Mouse (Mus musculus) cerebellum, adult 2 months (tissue): Measurements from ENCODE around the gene Sec14l4. TPM values are rescaled to one million over a fixed set of nuclear protein-coding genes. Genes with fewer than 3 reads are reported as not detected.

Experiments
- DNase-seq, 2 experiments: peaks; one replicate each; pipeline ENCODE4 v3.0.0; 2021
- H3K27ac ChIP-seq: fragments of 200-500 bp; 2 replicates; pipeline ENCODE4 v1.5.1; 2012; ENCODE audit warnings: low read length, control low read depth, inconsistent platforms; ENCODE audit not compliant: insufficient read depth
- H3K27me3 ChIP-seq: fragments of 200-500 bp; 2 replicates; pipeline ENCODE4 v1.6.1; 2012; ENCODE audit warnings: inconsistent platforms, mild to moderate bottlenecking, low read length, moderate library complexity; ENCODE audit not compliant: control insufficient read depth, insufficient read depth
- H3K4me1 ChIP-seq: fragments of 200-500 bp; 2 replicates; pipeline ENCODE4 v1.6.1; 2011; ENCODE audit warnings: low read length; ENCODE audit not compliant: control insufficient read depth, insufficient read depth
- H3K4me3 ChIP-seq: fragments of 200-500 bp; replicated peaks from 2 replicates; pipeline ENCODE3; 2011; ENCODE audit warnings: mild to moderate bottlenecking, low read depth, low read length, control low read depth; ENCODE audit not compliant: insufficient read depth
- CTCF ChIP-seq: fragments of 200-500 bp; IDR thresholded peaks from 2 replicates; pipeline ENCODE4 v1.5.1; 2011; ENCODE audit warnings: low read depth, mild to moderate bottlenecking, control low read depth, low read length, moderate library complexity, borderline replicate concordance; ENCODE audit not compliant: insufficient read depth
- POLR2A ChIP-seq: fragments of 200-500 bp; IDR thresholded peaks from 2 replicates; pipeline ENCODE4 v1.6.1; 2011; ENCODE audit warnings: low read length, control low read depth, borderline replicate concordance; ENCODE audit not compliant: insufficient read depth
- WGBS: fragments of 180-500 bp; shearing (Covaris S2); methylation state at CpG from one replicate; pipeline ENCODE4 v1.1.7; 2018; 5-methylcytosine and 5-hydroxymethylcytosine counted together
- polyA plus RNA-seq: library from polyadenylated mRNA; depleted of rRNA; stranded (reverse); fragments of >200 nt; gene quantifications from 2 replicates; pipeline ENCODE4 v1.2.3, GENCODE M21; 2012

The Sec14l4 gene
- polyA plus RNA-seq, 1 experiment = 0.05 TPM

- H3K27me3 ChIP-seq = no peaks in the 10 kb centered on the region
- H3K4me3 ChIP-seq = no peak overlapping the region
- 38% methylated on average over 12 of the region's 12 CpGs for WGBS
- TF ChIP-seq CTCF = no peak
- TF ChIP-seq POLR2A = no peak
- no peaks in the 10 kb centered on the region for H3K4me1 ChIP-seq
- H3K27ac ChIP-seq = no peak overlapping the region
- DNase-seq = no peak
These were observed 699 bp downstream of the Sec14l4 start for GRCm38 (mm10) chr11:4031961-4032360.

- H3K27ac ChIP-seq = no peak overlapping the region
- TF ChIP-seq CTCF (no peak), POLR2A (no peak)
- WGBS = 70% methylated on average over 7 of the region's 7 CpGs
These were observed 2.2 kb downstream of the Sec14l4 start for GRCm38 (mm10) chr11:4033471-4033870.

GRCm38 (mm10) chr11:4034169-4034568 lies 2.9 kb downstream of the Sec14l4 start:
- Histone ChIP-seq H3K27ac (no peak overlapping the region), H3K27me3 (no peaks in the 10 kb centered on the region), H3K4me3 (no peak overlapping the region), H3K4me1 (no peaks in the 10 kb centered on the region)
- TF ChIP-seq POLR2A (no peak), CTCF (no peak)
- 94% methylated on average over 4 of the region's 4 CpGs for WGBS
- no peak for DNase-seq

More at GRCm38 (mm10) chr11:4033471-4033870, 2.2 kb downstream of the Sec14l4 start:
- DNase-seq = no peak
- no peaks in the 10 kb centered on the region for H3K27me3 ChIP-seq
- no peaks in the 10 kb centered on the region for H3K4me1 ChIP-seq
- H3K4me3 ChIP-seq = no peak overlapping the region

- no peak for TF ChIP-seq CTCF
- TF ChIP-seq POLR2A = no peak
- WGBS = 71% methylated on average over 18 of the region's 18 CpGs
- Histone ChIP-seq H3K4me1 (no peaks in the 10 kb centered on the region), H3K4me3 (no peak overlapping the region), H3K27ac (no peak overlapping the region), H3K27me3 (no peaks in the 10 kb centered on the region)
- DNase-seq = no peak
These were observed 4.0 kb downstream of the Sec14l4 start for GRCm38 (mm10) chr11:4035116-4035892.

GRCm38 (mm10) chr11:4035916-4036315 lies 4.7 kb downstream of the Sec14l4 start:
- TF ChIP-seq CTCF = no peak
- no peak for TF ChIP-seq POLR2A
- WGBS = 90% methylated on average over 6 of the region's 6 CpGs
- no peaks in the 10 kb centered on the region for H3K4me1 ChIP-seq
- no peak overlapping the region for H3K4me3 ChIP-seq
- no peak overlapping the region for H3K27ac ChIP-seq
- no peak for DNase-seq
- no peaks in the 10 kb centered on the region for H3K27me3 ChIP-seq

GRCm38 (mm10) chr11:4036365-4037084 lies 5.3 kb downstream of the Sec14l4 start:
- TF ChIP-seq POLR2A (no peak), CTCF (no peak)
- Histone ChIP-seq H3K27ac (no peak overlapping the region), H3K4me3 (no peak overlapping the region), H3K27me3 (no peaks in the 10 kb centered on the region), H3K4me1 (no peaks in the 10 kb centered on the region)
- 72% methylated on average over 9 of the region's 9 CpGs for WGBS
- no peak for DNase-seq

GRCm38 (mm10) chr11:4039951-4040350 lies 8.7 kb downstream of the Sec14l4 start:
- no peaks in the 10 kb centered on the region for H3K27me3 ChIP-seq
- no peak for TF ChIP-seq POLR2A
- TF ChIP-seq CTCF = no peak
- H3K27ac ChIP-seq = no peak overlapping the region
- H3K4me3 ChIP-seq = no peak overlapping the region
- WGBS = 96% methylated on average over 4 of the region's 4 CpGs
- H3K4me1 ChIP-seq = no peaks in the 10 kb centered on the region
- no peak for DNase-seq
